Mouse (Mus musculus) urinary bladder, postnatal 25 days (tissue): Measurements from ENCODE around the gene Tmem236.
"Not testable (repeated sequence)": the region's sequence is repeated elsewhere in the genome, so short reads cannot be mapped to it uniquely, and the experiment has no call there.

ENCODE experiments used
- DNase-seq: peaks from one replicate; pipeline ENCODE4 v3.0.0; 2022; ENCODE audit warnings: low spot score

The Tmem236 gene

DNA sequence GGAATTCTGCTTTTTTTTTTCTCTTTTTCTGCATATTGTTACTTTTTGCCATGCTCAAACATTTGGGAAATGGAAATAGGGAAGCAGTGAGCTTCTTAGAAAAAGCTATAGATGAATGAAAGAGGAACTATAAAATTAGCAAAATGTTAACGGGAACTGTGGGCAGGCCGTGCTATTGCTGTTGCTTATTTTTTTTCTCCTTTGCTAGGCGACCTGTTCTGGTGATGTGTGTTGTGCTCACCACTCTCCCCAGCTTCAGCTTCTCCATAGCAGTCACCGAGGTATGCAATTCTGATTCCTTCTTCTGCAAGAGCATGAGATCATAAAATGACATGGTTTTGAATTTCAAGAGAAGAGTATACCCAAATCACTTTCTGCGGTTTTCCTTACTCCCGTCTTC is 17.7 kb downstream of the Tmem236 start:
- no peak for DNase-seq

DNA sequence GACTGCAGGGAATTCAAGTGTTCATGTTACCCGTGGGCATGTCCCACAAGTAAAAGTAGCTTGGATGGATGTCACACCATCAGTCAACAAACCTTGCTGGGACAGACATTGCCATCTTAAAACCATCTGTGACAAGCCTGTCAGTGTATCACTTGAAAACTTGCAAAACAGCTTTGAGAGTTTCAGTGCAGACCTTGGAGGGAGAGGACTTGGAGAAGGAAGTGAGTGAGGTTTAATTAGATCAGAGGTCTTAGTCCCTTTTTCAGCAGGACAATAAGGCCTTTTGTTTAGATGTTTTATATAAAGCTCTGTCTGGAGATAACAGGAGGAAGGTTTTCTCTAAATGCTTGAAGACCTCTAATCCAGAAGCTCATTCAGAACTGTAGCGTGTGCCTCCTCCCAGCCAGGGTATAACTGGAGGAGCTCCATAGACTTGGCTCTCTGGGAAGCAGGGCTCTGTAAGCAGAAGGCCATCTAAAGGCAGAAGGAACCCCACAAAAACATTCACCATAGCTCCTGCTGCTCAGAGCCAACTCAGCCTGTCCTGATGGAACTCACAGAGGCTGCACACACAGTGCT is 24.1 kb downstream of the Tmem236 start:
- DNase-seq, result not testable (repeated sequence)

DNA sequence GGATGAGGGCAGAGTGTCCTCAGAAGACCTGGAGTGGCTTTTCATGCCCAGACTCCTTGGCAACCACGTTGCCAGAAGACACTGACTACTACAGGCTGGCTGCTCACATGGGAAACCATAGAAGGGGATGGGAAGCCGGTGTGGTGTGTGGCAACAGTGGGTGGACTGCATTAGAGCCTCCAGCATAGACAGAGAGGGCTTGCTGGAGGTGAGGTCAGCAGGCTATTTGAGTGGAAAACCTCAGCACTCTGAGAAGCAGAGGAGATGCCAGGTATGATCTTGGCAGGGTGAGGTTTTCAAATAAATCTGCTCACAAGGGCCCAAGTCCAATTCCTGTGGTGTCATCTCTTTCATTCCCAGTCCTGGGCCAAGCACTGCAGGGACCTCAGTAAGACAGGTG is 25.3 kb downstream of the Tmem236 start:
- no peak for DNase-seq

DNA sequence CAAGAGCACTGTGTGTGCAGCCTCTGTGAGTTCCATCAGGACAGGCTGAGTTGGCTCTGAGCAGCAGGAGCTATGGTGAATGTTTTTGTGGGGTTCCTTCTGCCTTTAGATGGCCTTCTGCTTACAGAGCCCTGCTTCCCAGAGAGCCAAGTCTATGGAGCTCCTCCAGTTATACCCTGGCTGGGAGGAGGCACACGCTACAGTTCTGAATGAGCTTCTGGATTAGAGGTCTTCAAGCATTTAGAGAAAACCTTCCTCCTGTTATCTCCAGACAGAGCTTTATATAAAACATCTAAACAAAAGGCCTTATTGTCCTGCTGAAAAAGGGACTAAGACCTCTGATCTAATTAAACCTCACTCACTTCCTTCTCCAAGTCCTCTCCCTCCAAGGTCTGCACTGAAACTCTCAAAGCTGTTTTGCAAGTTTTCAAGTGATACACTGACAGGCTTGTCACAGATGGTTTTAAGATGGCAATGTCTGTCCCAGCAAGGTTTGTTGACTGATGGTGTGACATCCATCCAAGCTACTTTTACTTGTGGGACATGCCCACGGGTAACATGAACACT is 26.6 kb downstream of the Tmem236 start:
- not testable (repeated sequence) for DNase-seq

DNA sequence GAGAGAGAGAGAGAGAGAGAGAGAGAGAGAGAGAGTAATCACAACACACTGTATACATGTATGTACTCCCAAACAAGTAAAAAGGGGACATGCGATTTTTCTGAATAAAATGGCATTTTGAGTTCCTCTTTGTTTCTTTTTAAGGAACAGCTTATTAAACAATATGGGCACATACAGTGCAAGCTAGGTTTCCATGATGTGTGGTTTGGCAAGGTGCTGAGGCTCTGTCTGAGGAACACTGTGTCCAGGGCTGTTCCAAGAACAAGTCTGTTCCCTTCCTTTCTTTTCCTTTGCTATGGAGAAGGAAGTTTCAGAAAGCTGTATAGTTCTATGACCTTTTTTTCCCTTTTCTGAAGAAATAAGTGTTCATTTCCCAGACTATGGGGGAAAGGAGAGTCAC is 30.0 kb downstream of the Tmem236 start:
- no peak for DNase-seq

DNA sequence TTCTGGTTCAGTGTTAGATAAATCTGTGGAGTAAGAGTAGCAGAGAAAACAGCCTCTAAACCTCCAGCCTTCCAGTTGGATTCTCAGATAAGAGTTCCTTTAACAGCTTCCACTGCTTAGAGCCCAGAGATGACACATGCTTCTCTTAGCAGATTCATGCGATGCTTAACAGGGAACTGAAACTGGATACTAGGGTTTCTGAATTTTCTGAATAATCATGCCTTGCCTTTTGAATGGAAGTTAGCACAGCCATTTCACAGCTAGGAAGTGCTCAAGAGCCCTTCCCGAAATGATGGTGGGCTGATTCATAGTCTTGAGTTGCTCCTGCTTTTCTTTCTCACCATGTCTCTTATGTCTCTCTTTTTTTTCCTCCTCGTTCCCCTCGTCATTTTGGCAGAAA is 32.5 kb downstream of the Tmem236 start:
- DNase-seq, result no peak

DNA sequence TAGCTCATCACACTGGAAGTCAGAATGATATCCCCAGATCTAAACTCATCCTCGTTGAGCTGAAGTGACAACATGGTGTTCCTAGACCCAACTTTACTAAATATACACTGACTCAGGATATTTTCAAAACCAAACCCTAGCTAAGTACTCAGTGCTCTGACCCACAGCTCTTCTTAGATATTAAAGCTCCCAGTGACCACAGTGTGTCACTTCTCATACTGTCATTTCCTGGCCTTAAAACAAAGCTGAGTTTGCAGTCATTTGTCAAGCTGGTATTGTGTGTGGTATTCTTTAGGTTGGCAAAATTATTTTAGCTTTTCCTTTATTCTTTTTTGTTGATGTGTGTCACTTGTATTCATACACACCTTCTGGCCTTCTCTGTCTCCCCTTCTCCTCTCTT is 36.4 kb downstream of the Tmem236 start:
- DNase-seq, result no peak

DNA sequence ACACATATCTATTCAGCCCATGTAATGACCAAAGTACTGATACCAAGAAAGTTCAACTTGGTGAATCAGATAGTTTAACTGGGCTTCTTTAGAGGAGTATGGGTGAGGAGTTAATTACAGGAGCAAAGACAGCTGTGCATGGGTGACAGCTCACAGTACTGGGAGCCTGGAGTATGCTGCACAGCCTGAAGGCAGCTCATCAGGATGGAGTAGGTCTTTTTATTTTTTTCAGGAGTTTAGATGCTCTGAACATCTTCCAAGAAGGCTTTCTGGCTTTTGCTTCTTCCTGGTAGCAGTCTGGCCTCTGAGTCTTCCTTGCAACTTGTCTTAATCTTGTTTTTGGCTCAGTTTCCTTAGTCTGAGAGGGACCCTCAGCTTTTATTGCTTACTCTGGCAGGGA is 37.3 kb downstream of the Tmem236 start:
- DNase-seq, result no peak

DNA sequence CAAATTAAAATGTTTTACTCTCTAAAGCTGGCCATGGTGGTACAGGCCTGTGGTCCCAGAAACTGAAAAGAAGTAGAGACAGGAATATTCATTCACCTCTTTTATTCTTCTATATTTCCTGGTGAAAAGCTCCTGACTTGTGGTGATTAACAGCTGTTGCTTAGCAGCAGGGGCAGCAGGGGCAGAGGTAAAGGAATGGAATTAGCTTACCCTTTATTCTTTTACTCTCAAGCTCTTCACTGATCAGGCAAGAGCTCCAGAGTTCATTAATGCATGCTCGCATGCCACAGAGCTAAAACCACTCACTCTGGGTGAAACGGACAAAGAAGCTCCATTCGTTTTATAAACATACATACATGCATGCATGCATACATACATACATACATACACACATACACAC is 40.4 kb downstream of the Tmem236 start:
- no peak for DNase-seq

DNA sequence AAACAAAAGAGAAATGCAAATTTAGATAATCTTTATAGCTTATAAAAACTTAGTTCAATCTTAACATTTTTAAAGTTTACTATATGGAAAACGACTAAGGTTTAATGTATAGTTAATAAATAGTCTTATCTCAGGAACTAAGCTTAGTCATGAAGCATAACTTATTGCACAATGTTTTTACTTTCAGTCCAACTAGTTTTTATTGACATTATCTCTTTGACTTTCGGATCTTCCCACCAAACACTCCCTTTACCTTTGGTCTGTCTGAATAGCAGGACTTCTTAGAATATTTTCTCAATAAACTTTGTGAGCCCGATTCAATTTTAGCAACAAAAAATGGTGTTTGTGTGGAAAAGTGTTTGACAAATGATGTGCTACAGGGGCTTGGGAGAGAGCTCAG is 42.3 kb downstream of the Tmem236 start:
- no peak for DNase-seq

DNA sequence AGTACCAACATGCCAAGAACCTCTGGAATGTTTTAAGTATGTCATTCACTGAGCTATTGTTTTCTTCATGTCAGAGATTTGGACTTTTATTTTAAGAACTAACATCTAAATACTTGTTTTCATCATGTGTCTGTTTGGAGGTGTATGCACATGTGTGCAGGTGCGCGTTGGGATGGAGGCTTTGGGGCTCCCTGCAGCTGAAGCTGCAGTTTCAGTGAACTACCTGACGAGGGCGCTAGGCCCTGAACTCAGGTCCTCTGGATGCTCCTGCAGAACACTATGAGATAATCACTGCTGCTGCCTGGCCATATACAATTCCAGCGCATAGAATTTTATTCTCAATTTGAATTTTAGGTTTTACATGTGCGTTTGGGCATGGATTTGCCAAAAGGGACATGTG is 43.8 kb downstream of the Tmem236 start:
- no peak for DNase-seq

DNA sequence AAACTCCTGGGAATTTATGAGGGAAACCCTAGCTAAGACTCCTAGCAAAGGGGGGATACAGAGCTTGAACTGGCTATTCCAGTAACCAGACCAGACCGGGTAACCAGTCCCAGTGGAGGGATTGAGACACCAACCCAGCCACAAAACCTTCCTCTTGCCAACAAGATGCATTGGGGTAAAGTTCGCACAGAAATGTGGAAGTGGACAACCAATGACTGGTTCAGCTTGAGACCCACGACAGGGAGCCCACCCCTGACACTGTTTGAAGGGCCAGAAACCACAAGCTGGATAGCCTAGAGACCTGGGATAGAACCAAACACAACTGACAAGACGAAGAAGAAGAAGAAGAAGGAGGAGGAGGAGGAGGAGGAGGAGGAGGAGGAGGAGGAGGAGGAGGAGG is 50.1 kb downstream of the Tmem236 start:
- no peak for DNase-seq

DNA sequence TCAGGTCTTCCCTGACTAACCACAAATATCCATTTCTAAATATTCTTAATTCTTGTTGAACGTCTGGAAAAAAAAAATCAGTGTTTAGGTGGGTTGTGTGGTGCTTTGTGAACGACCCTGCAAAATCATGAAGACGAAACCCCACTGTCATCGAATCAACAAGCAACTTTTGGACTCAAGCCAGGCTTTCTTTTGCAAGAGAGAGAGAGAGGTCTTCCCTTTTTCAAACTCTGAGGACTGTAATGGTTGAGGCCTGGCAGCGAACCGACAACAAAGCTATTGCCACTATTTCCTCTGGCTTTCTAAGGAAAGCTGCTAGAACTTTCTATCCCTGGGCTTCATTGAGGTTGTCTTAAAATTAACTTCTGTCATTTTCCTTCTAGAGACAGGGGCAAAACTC is 54.2 kb downstream of the Tmem236 start:
- DNase-seq, result no peak

DNA sequence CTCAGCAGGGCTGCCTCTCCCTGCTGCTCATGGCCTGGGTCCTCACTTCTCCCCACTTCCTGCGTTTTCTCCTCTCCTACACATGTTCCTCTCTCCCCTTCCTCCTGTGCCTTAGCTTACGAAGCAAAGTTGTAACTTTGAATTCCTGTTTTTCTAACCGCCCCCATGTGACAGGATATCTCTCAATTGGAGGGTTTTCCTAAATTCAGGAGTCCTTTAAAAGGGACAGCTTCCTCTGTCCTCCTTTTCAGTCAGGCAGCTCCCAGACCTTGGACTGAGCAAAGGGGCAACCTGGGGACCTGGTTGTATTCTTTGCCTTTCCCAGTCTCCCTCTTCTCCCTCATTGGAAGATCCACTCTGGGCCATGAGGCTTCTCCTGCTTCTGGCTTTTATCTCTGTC is 54.8 kb downstream of the Tmem236 start, which contains the start of gene Mrc1:
TSS of gene Mrc1 (plus strand) at position 244 of the 400 bp plus-strand sequence.
- no peak for DNase-seq

DNA sequence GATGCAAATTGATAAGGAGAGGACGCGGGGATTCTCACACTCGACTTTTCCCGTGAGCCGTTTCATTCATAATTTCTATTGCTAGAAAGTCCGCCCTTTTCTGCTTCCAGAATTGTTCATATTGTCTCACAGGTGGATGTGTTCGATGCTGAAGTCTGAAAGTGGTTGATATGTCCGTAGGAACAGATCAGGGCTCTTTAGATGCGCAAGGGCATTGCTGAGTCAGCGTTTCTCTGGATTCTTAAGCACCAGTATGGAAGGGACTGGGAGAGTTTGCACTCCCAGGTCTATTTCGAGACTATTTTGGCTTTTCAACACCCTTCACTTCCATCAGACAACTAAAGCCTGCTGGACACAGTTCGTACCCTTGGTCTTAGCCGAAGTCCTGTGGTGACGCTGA is 55.7 kb downstream of the Tmem236 start:
- no peak for DNase-seq

DNA sequence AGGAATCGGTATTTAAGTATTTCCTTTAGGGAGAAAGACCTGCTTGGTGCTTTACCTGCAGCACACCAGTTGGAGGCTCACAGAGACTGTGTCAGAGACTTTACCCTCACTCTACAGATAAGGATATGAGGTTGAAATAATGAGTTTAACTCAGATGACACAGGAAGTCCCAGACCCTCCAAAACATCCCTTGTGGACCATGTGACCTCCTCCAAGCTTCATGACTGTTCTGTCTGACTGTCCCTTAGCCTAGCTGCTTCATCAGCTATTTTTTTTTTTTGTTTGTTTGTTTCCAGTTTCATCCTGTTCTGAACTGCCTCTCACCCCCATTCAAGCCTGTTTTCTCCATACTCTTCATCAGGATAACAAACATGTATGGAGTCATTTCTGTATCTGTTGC is 58.6 kb downstream of the Tmem236 start:
- DNase-seq, result no peak

DNA sequence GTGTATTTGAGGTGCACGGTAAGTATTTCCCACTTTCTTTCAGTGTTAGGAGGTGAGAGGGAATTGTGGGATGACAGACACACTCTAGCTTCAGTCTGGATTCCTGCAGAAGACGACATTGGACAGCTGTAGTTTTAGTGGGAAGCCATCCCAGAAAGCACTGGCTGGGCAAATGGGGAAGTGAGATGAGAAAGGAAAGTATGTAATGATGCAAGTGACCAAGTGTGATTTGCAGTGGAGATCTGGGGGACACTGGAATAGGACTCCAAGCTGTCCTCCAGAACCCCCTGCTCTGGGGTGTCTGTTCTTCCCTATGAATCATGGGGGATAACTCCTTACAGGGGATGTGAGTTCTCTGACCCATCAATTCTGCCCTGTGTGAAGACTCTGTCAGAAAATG is 59.7 kb downstream of the Tmem236 start:
- DNase-seq, result no peak

DNA sequence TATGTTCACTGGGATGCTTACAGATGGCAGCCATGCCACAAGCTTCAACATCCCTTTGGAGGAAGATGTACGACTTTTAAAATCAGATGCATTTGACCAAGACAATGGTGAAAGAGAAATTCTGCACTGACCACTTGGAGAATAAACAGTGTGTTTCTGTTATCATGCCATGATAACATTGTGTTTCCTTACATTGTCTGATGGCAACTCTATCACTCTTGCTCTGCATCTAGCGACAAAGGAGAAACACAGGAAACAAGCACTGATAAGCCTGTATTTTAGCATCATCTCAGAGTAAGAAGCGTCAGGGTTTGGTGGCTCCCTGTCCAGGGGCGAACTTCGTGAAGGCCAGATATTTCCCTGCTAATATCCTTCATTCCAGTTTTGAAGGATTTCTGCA is 61.0 kb downstream of the Tmem236 start:
- no peak for DNase-seq

DNA sequence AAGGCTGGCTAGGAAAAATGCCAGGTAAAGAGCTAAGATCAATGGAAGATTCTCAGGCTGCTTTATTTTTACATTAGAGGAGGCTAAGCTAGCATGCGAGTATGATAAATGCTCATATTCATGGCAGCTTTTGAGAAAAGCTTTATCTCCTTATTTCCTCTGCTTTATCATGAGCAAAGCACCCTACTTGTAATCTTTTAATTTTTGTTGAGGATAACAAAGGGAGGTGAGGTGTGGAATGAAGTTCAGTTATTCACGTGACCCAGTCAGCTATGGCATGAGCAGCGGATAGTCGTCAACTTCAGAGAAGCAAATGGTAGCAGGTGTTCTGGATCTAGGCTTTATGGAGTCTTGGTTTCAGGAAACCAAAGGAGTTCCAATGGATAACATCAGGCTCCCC is 62.6 kb downstream of the Tmem236 start:
- no peak for DNase-seq

DNA sequence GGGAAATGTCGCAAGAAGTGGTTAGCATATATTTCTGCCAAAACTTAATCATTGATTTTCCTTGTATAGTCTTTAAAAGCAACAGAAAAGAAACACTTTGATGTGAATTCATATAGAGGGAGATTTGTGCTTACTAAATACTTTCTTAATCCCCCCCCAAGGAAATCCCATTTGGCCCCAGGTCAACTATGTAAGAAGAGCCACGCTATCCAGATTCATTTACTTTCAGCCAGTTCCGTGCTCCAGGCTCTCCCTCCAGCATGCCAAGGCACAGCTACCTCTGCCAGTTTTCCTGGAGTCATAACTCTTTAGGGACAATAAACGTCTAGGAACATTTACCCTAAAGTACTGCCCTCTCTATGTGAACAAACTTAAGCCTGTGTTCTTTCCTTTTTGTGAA is 63.4 kb downstream of the Tmem236 start:
- no peak for DNase-seq

DNA sequence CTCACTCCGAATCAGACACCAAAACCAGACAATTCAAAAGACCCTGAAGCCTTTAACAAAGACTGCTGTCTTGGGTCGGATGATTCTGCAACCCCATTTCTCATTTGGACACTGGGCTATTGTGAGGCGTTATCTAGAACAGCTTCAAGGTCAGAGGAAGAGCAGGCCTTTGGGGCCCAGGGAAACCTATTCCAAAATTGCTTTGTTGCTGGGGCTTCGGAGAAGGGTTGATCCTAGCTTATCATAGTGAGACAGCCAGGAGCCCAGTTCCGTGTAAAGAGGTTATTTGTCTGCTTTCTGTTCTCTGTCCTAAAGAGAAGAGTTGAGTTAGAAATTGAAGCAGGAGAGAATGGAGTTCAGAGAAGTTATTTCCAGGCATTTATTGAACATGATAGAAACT is 64.8 kb downstream of the Tmem236 start:
- no peak for DNase-seq

DNA sequence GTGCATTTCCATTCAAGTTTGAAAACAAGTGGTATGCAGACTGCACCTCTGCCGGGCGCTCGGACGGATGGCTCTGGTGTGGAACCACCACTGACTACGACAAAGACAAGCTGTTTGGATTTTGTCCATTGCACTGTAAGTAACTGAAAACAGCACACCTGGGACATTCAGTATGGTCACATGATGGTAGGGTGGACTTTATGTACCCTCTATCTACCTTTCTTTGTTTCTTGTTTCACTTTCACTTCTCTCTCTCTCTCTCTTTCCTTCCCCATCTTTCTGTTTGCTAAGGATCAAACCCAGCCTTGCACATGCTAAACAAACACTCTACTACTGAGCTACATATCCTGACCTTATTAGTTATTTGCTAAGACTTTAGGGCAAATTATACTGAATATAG is 69.8 kb downstream of the Tmem236 start:
- DNase-seq, result no peak

DNA sequence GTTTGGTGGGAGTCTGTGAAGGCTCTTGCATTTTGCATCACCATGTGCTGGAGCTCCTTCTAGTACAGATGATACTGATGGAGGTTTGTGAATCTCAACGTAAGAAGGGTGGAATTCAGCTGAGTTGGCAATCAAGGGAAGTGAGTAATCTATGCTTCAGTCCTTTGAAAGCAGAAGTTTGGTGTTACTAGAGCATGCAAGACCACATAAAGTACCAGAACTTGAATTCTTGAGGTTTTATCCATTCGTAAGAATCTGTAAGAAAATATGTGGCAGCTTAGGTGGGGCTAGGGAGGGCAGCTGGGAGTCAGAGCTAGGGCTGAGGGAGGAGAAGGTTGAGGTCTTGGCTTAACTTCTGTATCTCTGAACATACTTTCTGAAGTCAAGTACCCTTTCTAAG is 70.3 kb downstream of the Tmem236 start:
- DNase-seq, result no peak

DNA sequence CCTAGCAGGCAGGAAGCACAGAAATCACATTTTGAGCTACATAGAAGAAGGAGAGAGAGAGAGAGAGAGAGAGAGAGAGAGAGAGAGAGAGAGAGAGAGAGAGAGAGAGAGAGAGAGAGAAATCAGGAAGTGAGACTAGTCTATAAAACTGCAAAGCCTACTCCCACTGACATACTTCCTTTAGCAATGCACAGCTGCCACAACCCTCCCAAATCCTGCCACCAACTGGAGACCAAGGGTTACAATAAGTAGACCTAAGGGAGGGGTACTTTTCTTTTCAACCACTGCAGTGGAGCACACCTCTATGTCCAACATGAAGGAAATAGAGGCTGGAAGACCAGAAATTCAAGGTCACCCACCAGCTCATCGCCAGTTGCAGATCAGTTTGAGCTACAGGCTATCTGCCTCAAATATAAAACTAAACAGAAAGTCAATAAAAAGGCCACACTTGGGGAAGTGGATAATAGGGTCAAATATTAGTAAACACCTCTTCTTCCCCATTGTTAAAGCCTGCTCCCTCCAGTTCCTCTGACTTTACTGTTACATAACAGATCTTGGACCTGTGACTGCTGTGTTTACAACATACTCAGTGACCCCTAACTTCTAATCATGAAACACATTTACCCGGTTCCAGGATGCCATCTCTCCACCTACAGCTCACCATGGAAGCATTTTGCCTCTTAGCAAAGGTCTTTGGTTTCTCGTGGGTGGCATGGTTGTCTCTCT is 75.7 kb downstream of the Tmem236 start:
- DNase-seq, result no peak
